Mouse (Mus musculus): ENCODE results near the gene Gpcpd1. TPM values are rescaled to one million over a fixed set of nuclear protein-coding genes. Genes with fewer than 3 reads are reported as not detected.
A peak's percentile ranks its signal among the peaks of the same experiment; 100 is the strongest.

Gene Gpcpd1
- polyA plus RNA-seq, 1 experiment: not detected

DNA sequence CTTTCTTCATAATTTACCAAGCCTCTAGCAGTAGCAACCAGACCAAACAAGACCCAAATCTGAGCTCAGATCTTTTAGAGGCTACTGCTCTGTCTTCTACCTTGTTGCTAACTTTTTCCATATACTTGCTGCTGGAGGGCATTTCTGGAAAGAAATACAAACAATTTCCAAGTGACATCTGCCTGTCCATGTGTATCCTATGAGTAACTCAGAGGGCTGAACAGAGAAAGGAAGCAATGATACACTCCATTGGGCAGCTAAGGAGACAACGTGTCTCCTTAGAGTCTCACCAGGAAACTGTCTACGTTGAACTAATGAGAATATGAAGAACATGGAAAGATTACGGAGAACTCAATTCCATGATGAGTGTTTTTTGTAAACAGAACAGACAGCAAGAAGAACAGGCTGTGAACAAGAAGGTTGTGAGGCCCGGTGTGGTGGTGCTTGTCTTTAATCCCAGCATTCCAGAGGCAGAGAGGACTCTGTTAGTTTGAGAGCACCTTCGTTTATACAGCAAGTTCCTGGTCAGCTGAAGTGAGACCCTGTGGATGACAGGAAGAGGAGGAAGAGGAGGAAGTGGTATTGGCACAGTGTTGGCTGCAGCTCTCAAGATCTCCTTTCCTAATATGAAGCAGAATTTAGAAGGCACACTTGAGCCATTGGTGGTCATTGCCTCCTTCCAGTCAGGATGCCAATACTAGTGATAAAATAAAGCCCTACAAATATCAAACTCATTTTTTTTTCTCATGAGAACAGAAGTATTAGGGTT, 18.4 kb upstream of the Gpcpd1 start:
- 82% methylated on average over 5 of the region's 5 CpGs for WGBS
- TF ChIP-seq CTCF (IDR thresholded peaks at IDR 0.05; ENCODE audit: insufficient read depth, low read depth, low read length): no peak
- no peak for TF ChIP-seq POLR2A (IDR thresholded peaks at IDR 0.05; ENCODE audit: insufficient read depth, low read depth, low read length)
- Histone ChIP-seq H3K4me3 (ENCODE audit: insufficient read depth, low read depth, low read length) (no peak overlapping the region), H3K27ac (ENCODE audit: insufficient read depth, low read depth, low read length) (no peak overlapping the region), H3K4me1 (ENCODE audit: control insufficient read depth, insufficient read depth, low read length) (peaks cover 12% of the 10 kb centered on the region)

DNA sequence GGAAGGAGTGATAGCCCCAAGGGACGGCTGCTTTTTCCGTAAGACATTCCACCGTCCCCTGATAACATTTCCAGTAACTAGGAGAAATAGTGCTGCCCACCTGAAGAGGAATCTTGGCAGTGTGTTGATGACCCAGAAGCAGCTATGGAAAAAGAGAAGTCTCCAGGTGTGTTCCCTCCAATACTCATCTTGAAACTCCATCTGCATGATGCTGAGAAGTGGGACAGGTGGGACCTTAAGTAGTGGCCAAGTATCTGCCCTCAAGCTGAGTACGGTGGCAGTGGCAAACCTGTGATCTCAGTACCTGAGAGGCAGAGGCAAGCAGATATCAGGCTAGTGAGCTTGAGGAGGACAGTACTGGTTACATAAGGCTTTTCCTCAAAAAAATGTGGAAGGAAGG, 17.4 kb upstream of the Gpcpd1 start:
- peaks cover 12% of the 10 kb centered on the region for H3K4me1 ChIP-seq (ENCODE audit: control insufficient read depth, insufficient read depth, low read length)
- TF ChIP-seq CTCF (IDR thresholded peaks at IDR 0.05; ENCODE audit: insufficient read depth, low read depth, low read length) (no peak), POLR2A (IDR thresholded peaks at IDR 0.05; ENCODE audit: insufficient read depth, low read depth, low read length) (no peak)
- no peak overlapping the region for H3K27ac ChIP-seq (ENCODE audit: insufficient read depth, low read depth, low read length)
- H3K4me3 ChIP-seq (ENCODE audit: insufficient read depth, low read depth, low read length): no peak overlapping the region
- WGBS: 95% methylated on average over 4 of the region's 4 CpGs

DNA sequence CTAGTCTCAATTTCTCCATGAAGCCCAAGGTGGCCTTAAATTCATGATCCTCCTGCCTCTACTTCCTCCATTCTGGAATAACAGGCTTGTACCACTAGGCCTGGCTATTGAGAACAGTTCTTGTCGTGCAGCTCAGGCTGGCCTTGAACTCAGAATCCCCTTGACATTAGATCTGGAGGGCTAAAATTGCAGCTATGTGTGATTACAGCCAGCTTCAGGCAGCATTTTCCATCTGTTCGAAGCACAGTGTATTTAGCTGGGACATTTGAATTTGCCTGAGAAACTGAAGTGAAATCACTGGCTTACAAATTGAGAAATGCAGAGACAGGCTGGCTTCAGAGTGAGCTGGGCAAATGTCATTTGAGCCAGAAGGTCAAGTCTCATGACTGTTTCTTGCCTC, 16.2 kb upstream of the Gpcpd1 start:
- WGBS: 69% methylated on average over 2 of the region's 2 CpGs
- Histone ChIP-seq H3K4me1 (ENCODE audit: control insufficient read depth, insufficient read depth, low read length) (peaks cover 12% of the 10 kb centered on the region), H3K4me3 (ENCODE audit: insufficient read depth, low read depth, low read length) (no peak overlapping the region), H3K27ac (ENCODE audit: insufficient read depth, low read depth, low read length) (no peak overlapping the region)
- no peak for TF ChIP-seq CTCF (IDR thresholded peaks at IDR 0.05; ENCODE audit: insufficient read depth, low read depth, low read length)
- TF ChIP-seq POLR2A (IDR thresholded peaks at IDR 0.05; ENCODE audit: insufficient read depth, low read depth, low read length): no peak

DNA sequence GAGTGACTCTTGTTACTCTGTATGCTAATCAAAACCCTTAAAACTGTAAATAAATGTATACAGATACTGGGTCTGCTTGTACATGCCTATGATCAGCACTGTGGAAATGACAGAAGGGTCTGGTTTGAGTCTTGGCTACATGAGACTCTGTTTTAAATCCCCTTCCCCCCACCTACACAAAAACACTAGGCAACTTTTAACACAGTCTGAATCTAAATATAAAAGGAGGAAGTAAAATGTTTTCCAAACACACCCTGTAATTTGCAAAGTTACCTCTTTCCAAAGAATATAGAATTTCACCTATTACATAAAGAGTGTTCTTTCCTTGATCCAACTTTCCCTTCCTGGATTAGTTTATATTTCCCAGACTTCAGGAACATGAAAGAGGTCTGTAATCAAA, 14.2 kb upstream of the Gpcpd1 start:
- TF ChIP-seq CTCF (IDR thresholded peaks at IDR 0.05; ENCODE audit: insufficient read depth, low read depth, low read length) (no peak), POLR2A (IDR thresholded peaks at IDR 0.05; ENCODE audit: insufficient read depth, low read depth, low read length) (no peak)
- Histone ChIP-seq H3K27ac (ENCODE audit: insufficient read depth, low read depth, low read length) (no peak overlapping the region), H3K4me1 (ENCODE audit: control insufficient read depth, insufficient read depth, low read length) (0 out of 2 replicates have a peak, but pooled peaks cover 2% of the 10 kb centered on the region), H3K4me3 (ENCODE audit: insufficient read depth, low read depth, low read length) (no peak overlapping the region)

DNA sequence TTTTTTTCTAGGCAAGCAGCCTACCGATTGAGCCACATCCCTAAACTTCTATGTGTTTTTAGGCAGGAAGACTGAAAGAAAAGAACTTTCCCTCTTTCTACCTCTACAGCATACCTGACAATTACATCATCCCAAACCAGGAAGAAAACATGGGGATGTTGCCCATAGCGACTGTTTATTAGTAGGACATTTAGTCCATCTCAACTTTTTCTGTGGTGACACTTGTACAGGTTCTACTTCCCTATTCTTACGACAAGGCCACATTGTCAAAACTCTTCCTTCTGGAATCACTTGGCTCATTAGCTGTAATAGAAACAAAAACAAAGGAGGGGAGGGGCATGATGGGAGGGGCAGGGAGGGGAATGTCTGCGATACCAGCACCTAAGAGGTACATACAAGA, 12.6 kb upstream of the Gpcpd1 start:
- TF ChIP-seq POLR2A (IDR thresholded peaks at IDR 0.05; ENCODE audit: insufficient read depth, low read depth, low read length) (no peak), CTCF (IDR thresholded peaks at IDR 0.05; ENCODE audit: insufficient read depth, low read depth, low read length) (no peak)
- no peak overlapping the region for H3K27ac ChIP-seq (ENCODE audit: insufficient read depth, low read depth, low read length)
- no peak overlapping the region for H3K4me3 ChIP-seq (ENCODE audit: insufficient read depth, low read depth, low read length)
- peaks cover 5% of the 10 kb centered on the region; the same call in 1 of the 2 replicates for H3K4me1 ChIP-seq (ENCODE audit: control insufficient read depth, insufficient read depth, low read length)
- WGBS: 83% methylated on average over 4 of the region's 4 CpGs

DNA sequence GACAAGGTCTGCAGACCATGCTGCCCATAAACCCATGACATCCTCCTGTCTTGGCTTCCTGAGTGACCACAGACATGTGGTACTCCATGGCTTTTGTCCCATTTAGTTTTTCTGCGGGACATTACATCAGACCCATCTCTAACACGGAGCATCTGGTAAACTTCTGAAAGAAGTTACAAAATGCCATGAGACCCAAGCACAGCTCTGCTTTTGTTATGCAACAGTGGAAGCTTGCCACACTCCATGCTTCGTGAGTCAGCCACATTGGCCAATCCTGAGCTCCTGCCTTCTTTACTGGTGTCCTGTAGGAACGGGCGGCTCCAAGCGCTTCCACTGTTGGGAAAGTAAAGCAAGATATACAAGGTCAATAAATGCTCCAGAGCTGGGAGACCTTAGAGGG, 11.6 kb upstream of the Gpcpd1 start:
- WGBS: 95% methylated on average over 6 of the region's 6 CpGs
- no peak overlapping the region for H3K4me3 ChIP-seq (ENCODE audit: insufficient read depth, low read depth, low read length)
- no peak for TF ChIP-seq CTCF (IDR thresholded peaks at IDR 0.05; ENCODE audit: insufficient read depth, low read depth, low read length)
- TF ChIP-seq POLR2A (IDR thresholded peaks at IDR 0.05; ENCODE audit: insufficient read depth, low read depth, low read length): no peak
- H3K27ac ChIP-seq (ENCODE audit: insufficient read depth, low read depth, low read length): no peak overlapping the region
- peaks cover 5% of the 10 kb centered on the region; the same call in 1 of the 2 replicates for H3K4me1 ChIP-seq (ENCODE audit: control insufficient read depth, insufficient read depth, low read length)

DNA sequence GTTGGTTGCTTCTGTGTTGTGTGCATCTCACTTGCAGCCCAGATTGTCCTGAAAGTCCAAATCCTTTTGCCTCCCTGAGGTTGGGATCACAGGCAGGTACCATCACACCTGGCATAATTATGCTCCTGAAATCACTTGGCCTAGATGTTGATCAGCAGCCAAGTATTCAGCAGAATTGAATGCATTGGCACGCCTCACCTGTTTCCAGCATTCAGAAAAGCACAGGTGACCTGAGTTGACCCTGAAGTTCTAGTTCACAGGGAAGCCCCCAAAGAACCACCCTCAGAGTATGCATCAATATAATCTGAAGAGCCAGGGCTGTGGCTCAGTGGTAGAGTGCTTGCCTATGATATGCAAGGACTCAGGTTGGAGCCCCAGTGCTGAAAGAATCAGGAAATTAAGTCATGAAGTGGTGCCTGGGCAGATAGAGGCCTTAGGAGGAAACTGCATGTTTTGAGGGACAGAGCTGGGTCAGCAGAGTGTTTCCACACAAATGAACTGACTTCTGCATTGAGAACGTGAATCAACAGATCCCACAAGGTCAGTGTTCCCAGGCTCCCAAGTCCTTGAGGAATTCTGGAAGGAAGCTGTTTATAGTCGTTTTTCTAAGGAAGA, 10.4 kb upstream of the Gpcpd1 start:
- TF ChIP-seq POLR2A (IDR thresholded peaks at IDR 0.05; ENCODE audit: insufficient read depth, low read depth, low read length) (no peak), CTCF (IDR thresholded peaks at IDR 0.05; ENCODE audit: insufficient read depth, low read depth, low read length) (no peak)
- 0 out of 2 replicates have a peak overlapping the region, but pooled peaks have one; percentile 17 for H3K27ac ChIP-seq (ENCODE audit: insufficient read depth, low read depth, low read length)
- WGBS: 80% methylated on average over 3 of the region's 3 CpGs
- H3K4me3 ChIP-seq (ENCODE audit: insufficient read depth, low read depth, low read length): no peak overlapping the region
- peaks cover 5% of the 10 kb centered on the region; the same call in 1 of the 2 replicates for H3K4me1 ChIP-seq (ENCODE audit: control insufficient read depth, insufficient read depth, low read length)

DNA sequence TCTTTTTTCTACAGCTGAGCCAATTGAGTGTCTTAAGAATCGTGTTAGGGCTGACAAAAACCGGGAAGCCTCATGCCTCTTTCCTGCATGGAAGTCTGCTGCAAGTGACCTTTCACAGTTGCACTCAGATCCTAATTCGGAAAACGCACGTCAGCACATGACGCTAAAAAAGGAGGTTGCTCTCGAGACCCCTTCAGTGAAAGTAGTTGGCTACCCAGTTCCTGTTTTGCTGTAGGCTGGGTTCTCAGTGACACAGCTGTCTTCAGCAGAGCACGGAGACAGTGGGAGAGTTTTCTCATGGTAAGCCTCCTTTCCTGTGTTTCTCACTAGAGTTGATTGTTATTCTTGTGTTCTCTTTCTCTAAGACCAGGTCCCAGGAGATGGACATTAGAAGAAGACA, 9.7 kb upstream of the Gpcpd1 start:
- TF ChIP-seq CTCF (IDR thresholded peaks at IDR 0.05; ENCODE audit: insufficient read depth, low read depth, low read length): no peak
- TF ChIP-seq POLR2A (IDR thresholded peaks at IDR 0.05; ENCODE audit: insufficient read depth, low read depth, low read length): no peak
- Histone ChIP-seq H3K4me1 (ENCODE audit: control insufficient read depth, insufficient read depth, low read length) (peaks cover 5% of the 10 kb centered on the region; the same call in 1 of the 2 replicates), H3K4me3 (ENCODE audit: insufficient read depth, low read depth, low read length) (no peak overlapping the region), H3K27ac (ENCODE audit: insufficient read depth, low read depth, low read length) (0 out of 2 replicates have a peak overlapping the region, but pooled peaks have one; percentile 17)
- WGBS: 54% methylated on average over 8 of the region's 8 CpGs

DNA sequence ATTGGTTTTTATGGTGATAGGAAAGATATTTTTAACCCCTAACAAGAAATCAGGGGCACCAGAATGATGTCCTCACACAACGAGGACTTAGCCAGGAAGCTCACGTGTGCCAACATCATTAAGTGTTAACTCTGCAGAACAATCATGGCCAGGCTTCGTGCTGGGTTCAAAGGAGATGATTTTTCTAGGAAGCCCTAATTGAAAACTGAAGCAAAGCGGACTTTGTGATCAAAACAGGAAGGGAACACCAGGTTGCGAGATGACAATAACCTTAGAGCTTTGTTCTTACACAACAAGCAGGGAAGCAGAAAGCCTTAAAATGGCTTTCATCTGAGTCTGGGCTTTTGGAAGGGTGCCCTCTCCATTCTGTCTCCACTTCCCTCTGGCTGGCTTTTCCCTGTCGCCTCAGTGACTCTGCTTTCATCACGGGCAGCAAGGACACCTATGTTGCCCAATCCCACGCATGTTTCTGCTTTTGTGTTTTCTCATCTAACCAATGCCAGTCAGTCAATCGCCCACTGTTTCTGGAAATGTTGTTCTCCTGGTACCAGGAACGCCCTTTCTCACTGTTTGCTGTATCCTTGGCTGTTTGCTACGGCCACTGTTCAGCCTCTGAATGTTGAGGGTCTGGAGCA, 8.2 kb upstream of the Gpcpd1 start:
- no peak for TF ChIP-seq CTCF (IDR thresholded peaks at IDR 0.05; ENCODE audit: insufficient read depth, low read depth, low read length)
- no peak for TF ChIP-seq POLR2A (IDR thresholded peaks at IDR 0.05; ENCODE audit: insufficient read depth, low read depth, low read length)
- H3K27ac ChIP-seq (ENCODE audit: insufficient read depth, low read depth, low read length): peak overlapping the region; percentile 43; the same call in 1 of the 2 replicates
- H3K4me3 ChIP-seq (ENCODE audit: insufficient read depth, low read depth, low read length): no peak overlapping the region
- peaks cover 5% of the 10 kb centered on the region; the same call in 1 of the 2 replicates for H3K4me1 ChIP-seq (ENCODE audit: control insufficient read depth, insufficient read depth, low read length)
- WGBS: 64% methylated on average over 11 of the region's 11 CpGs
